Mouse (Mus musculus): ENCODE results near the gene Lztr1. TPM values are rescaled to one million over a fixed set of nuclear protein-coding genes. Genes with fewer than 3 reads are reported as not detected.
A peak's percentile ranks its signal among the peaks of the same experiment; 100 is the strongest.

Lztr1 gene
- polyA plus RNA-seq (2017; shearing (Covaris generic)) = 10 to 100 TPM; 41.0 to 47.1 TPM

DNA sequence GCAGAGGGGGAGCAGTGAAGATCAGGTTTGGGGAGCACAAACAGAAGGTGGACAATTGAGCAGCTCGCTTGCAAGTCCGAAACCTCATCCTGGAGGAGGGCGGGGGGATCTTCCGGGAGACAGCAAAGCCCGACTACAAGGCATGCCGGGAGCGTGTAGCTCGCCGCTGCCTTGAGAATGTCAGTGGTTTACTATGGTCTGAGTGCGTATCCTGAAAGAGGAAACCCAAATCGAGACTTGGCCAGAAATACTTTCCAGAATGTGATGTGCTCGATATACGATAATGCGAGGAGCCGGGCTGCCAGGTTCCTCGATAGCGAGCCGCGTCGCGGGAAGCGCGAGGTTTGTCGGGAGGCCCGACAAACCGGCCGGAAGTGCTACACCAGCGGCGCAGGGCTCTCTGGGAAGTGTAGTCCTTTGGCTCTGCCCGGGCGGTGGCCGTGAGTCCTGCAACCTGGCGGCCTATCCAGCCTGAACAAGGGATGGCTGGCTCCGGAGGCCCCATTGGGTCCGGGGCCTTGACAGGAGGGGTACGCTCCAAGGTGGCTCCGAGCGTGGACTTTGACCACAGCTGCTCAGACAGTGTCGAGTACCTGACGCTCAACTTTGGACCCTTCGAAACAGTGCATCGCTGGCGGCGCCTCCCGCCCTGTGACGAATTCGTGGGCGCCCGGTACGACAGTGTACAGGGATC is at the start of gene Lztr1:
Gene Lztr1 (plus strand): TSS at position 143 of the 694 bp plus-strand sequence.
- peak; percentile 98 for ATAC-seq

DNA sequence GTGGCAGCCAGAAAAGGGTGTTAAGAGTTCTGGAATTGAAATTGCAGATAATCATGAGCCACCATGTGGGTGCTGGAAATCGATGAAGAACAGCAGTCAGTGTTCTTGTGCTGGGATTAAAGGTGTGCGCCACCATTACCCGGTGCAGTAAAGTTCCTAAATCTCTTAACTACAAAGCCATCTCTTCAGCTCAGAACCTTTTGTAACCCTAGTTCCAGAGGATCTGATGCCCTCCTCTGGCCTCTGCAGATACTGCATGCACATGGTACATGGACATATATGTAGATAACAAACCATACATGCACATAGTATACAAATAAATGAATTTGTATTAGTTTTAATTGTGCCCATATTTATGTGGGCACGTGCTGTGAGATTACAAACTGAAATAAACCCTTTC is 48.2 kb upstream of the Lztr1 start:
- ATAC-seq = peak; percentile 53

DNA sequence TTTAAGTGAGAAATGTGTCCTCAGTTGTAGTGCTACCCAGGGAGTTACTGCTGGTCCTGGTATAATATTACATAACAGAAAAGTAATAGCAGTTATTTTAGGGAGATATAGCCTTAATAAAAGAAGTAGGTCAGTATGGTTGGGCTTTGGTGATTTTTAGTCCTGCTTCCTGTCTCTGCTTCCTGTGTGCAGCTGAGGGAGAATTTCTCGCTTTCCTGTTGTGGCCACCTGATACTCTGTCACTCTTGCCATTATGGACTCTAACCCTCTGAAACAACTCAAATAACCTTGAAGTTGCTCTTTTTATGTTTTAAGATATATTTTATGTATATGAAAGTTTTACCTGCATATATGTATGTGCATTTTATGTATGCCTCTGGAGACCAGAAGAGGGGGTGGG is 46.9 kb upstream of the Lztr1 start:
- peak; percentile 53 for ATAC-seq

DNA sequence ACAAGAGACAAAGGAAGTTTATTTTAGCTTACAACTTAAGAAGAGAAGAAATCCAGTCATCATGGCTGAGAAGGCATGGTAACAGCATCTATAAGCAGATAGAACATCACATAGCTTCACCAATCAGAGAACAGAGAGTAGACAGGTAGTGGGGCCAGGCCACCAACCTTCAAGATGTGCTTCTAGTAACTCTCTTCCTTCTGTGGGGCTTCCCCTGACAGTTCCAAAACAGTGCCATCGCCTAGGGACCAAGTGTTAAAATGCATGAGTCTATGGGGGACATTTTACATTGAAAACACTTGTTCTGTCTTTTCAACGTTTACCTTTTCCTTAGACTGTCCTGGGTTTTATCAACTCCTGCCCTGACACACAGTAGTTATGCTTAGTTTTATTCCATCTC is 45.3 kb upstream of the Lztr1 start:
- ATAC-seq = peak; percentile 66

DNA sequence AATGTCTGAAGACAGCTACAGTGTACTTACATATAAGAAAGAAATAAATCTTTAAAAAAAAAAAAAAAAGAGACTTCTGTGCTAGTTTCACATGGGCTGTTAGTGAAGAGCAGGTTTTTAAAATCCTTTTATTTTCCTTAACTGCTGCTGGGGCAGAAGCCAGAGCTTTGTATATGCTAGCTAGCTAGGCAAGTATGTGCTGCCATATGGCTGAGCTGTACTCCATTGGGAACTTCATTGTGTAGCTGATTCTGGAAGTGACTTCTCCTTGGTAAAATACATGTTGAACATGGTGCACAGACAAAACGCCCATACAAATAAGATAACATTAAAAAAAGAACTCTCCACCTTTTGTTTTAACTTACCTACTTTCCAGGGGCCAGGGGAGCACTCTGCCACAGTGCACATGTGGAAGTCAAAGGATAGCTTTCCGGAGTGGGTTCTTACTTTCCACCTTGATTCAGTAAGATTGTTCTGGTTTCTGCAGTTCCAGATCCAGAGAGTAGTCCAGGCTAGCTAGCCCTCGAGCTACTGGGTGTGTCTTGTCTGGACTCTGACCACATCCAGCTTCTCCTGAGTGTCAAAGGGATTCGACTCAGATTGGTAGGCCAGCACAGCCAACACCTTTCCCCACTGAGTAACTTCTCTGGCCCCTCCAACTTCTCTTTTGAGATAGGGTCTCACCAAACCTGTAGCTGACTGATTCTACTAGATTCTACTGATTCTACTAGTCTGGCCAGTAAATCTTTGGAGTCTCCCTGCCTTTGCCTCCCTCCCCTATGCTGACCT is 41.4 kb upstream of the Lztr1 start:
- ATAC-seq = no peak

DNA sequence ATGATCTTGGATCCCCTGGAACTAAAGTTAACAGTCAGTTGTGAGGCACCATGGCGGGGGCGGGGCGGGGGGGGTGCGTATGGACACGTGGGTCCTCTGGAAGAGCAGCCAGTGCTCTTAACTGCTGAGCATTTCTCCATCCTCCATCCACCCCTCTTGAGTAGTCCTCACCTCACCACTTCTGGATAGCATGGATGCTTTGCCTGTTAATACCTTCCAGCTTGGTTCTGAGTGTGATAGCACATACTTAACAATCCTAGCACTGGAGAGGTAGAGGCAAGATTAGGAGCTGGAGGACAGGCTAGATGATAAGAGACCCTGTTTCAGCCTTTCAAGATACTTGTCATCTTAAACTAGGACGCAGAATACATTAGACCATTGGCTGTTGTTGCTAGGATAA is 36.0 kb upstream of the Lztr1 start:
- ATAC-seq = no peak

DNA sequence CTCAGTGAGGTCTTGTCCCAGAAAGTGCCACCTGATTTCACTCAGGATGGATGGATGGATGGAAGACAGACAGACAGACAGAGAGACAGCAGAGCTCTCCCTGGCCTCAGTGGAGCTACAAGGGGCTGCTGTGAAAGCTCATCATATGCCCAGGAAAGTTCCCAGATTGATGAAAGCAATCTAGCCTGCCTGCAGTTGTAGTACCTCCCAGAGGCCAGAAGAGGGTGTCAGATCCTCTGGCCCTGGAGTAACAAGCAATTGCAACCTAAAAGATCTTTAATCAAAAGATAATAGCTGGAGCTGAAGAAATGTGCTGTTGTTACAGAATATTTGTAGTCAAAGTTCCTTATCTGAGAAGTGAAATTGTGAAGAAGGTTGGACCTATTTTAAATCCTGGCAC is 34.4 kb upstream of the Lztr1 start:
- no peak for ATAC-seq

DNA sequence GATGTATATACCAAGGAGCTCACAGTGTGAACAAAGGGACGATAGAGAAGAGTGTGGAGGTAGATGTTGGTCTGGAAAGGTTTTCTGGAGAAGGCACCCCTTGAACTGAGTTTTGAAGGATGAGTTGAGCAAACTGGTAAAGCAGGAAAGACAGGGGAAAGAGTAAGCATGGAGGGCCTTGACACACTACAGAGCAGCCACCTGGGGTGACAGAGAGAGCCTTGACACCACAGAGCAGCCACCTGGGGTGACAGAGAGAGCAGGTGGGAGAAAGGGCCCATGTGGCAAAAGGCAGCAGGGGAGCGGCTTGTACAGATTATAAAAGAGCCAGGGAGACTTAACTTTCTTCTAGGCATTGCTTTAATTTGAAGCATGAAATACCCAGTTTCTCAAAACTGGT is 33.7 kb upstream of the Lztr1 start:
- ATAC-seq = no peak

DNA sequence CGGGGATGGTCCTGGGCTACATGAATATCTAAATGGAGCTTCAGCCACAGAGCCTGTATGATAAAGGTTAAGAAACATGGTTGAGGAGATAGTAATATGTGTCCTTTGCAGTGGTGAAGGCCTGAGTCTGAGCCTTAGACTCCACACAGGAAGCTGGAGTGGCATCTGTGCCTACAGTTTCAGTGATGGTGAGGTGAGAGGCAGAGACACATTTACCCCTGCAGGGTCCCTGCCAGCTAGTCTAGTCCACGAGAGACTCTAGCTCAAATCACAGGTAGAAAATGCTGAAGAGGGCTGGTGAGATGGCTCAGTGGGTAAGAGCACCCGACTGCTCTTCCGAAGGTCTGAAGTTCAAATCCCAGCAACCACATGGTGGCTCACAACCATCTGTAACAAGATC is 33.2 kb upstream of the Lztr1 start:
- no peak for ATAC-seq

DNA sequence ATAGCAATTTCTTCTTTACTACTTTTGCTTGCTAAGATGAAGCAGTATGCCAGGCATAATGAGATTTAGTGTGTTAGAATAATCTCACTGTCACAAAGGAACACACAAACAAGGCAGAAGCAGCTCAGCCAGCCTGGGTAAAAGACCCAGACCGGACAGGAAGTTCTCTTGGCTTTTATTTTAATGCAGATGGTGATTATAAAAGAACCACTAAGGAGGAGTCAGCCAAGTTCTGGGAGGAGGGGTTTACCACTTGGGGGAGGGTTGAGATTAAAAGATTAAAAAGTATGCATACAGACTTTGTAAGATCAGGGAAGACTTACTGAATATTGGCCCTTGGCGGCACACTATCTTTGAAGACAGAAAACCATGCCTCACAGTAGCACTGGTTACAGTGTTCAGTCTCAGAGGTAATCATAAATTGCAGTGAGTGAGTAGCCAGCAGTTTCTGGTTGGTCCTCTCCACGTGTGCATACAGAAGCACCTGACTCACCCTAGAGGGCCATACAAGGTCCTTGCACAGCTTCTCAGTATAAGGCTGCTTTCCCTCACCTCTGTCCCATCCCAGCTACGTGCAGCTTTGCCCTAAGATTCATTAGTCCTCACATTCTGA is 30.1 kb upstream of the Lztr1 start:
- no peak for ATAC-seq

DNA sequence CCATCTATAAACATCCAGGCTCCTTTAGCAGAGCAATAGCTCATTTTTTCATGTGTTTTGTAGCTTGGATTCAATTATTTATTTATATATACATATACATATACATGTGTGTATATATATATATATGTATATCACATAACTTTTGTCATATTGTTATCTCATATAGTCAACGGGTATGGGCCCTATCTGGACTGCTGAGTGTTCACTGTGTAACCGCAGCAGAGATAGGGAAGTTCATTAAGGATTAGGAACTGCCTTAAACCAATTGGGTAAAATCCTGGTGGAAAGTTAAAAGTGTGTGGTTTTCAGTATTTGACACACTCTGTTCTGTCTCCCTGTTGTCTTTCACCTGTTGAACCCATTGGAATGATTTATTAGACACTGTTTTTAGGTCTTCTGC is 27.0 kb upstream of the Lztr1 start:
- no peak for ATAC-seq

DNA sequence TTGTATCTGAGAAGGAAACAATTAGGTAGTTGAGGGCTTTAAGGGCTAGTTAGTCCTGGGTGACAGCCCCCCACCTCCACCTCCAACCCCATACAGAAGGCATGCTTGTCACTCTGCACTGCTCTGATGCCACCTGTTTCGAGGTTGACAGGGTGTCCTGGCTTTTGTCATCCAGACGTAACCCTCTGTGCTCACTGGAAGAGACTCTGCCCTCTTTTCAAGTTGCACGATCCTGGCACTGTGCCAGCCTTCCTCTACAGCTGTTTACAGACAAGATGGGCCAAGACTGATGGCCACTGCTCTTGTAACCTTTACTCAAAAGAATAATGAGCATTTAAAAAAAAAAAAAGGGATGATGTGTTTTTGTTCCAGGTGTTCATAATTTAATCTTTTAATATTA is 22.0 kb upstream of the Lztr1 start:
- no peak for ATAC-seq

DNA sequence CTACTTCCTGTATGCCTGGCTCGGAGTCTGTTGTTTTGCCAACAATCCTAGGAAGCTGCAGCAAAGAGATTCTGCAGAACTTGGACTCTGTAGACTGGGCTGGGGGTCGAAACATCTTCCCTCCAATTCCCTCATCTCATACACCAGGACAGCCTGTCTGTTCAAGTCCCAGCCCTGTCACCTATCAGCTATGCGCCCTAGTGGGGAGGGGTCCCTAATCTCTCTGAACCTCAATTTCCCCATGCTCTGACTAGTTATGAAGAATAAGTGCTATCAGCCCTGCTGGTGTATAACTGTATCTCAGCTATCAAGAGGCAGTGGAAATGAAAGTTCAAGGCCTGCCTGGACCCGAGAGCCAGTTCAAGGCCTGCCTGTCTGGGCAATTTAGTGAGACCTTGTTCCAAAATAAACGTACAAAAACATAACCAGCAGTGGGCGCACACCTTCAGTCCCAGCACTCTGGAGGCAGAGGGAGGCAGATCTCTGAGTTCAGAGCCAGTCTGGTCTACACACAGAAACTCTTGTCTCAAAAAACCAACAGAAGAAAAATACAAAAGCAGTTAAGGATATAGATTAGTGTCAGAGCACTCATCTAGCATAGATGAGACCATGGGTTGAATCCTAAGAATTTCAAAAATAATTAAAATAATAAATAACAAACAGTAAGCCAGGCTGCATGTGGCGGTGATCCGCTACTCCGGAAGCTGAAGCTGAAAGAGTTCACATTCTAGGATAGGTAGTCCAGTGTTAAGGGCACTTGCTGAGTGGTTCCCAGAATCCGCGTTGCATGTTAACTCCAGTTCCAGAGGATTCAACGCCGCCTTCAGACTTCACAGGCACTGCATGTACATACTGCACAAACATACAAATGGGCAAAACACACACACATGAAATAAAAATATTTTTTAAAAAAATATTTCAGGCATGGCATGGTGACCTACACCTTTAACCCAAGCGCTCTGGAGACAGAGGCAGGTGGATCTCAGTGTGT is 19.7 kb upstream of the Lztr1 start:
- no peak for ATAC-seq

DNA sequence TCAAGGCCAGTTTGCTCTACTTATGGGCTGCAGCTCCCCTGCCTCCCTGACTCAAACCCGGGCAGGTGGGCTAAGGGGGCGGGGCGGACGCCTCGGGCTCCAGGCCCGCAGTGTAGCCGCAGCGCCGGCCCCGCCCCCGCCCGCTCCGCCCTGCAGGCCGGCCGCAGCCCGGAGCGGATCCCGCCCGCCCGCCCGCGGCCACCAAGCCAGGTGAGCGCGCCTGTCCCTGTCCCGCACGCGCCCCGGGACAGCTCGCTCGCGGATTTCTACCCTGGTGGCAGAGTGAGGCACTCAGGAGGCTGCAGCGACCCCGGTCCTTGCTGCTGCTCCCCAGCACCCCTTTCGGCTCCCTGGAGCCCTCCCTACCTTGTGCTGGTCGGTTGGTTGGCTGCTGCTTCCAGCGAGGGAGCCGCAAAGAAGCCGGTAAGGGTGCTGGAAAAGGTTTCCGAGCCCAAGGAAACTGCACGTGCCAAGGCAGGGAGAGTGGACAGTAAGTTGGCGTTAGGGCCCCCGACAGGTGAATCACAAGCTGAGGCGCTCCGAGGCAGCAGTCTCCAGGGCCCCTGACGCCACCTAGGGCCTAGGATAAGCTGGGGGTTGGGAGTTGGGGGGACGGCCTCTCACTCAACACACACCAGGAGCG is 18.9 kb upstream of the Lztr1 start, which contains the start of gene Aifm3:
Gene Aifm3 (plus strand): TSS at position 143 of the 643 bp plus-strand sequence.
- ATAC-seq = no peak

DNA sequence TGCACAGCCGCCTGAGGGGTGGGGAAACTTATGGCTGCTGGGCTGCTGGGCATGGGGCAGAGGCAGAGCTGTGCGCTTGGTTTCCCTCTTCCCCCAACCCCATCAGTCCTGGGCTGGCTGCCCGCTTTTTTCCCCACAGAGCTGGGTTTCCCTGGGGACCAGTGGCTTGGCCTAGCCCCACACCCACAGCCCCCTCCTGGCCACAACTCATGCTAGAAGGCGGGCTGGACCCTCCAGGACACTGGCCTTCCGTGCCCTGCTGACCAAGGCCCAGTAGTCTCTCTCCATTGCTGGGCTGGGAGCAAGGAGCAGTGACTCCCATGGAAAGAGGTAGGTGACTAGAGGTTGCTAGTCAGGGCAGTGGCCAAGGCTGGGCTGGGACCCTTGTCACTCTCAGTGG is 17.3 kb upstream of the Lztr1 start:
- no peak for ATAC-seq

DNA sequence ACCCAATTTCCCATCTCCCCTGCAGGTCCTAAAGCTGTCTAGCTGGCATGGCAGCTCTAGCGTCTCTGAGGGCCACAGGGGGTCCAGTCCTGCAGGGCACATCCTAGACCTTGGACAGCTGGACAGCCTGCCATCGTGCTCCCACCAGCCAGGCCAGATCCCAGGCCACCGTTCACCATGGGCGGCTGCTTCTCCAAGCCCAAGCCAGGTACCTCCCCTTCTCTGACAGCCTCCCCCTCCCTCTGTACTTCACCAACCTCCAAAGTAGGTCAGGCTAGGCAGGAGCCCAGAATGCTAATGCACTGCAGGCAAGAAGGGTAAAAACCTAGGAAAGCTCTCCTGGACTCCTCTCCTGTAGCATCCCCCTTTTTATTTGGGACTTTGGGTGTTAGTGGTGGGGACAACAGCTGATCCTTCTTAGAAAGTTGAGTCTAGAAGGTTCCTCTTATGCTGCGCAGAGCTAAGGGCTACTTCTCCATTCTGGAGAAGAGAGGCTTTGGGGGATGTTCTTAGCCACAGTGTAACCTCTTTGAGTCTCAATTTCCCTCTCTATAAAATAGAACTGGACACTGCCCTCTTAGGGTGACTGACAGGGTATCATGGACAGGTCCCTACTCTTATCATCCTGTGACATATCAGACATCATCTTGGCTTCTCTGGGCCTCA is 16.5 kb upstream of the Lztr1 start:
- ATAC-seq = no peak

DNA sequence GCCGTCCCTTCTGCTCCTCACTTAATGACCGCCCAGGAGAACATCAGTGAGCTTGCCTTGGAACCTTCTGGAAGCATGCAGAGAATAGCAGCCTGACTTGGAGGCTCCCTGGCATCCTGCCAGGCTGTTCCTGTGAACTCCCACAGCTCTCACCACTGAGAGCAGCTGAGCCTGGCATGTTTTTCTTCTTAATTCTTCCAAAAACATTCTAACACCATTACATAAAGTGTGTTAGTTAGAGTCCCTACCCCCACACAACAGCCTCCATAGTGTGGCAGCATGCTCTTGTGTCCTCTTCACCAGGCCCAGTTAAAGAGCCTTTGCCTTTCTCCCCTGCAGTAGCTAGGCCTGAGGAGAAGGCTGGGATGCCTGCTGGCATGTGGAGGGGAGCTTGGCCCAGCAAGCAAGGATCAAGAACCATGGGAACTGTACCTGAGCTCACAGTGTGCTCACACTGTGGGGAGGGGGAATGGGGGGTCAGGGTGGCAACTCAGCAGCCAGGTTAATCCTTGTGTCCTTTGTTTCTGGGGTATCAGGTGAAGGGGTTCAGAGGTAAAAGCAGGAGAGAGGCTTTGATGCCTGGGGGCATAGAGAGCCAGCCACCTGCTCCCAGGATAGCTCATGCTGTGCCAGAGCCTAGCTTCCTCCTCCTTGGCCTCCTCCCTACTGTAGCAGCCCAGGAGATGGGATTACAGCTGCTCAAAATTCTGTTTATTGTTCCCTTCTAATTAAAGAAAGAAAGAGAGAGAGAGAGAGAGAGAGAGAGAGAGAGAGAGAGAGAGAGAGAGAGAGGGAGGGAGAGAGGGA is 11.8 kb upstream of the Lztr1 start:
- ATAC-seq = no peak

DNA sequence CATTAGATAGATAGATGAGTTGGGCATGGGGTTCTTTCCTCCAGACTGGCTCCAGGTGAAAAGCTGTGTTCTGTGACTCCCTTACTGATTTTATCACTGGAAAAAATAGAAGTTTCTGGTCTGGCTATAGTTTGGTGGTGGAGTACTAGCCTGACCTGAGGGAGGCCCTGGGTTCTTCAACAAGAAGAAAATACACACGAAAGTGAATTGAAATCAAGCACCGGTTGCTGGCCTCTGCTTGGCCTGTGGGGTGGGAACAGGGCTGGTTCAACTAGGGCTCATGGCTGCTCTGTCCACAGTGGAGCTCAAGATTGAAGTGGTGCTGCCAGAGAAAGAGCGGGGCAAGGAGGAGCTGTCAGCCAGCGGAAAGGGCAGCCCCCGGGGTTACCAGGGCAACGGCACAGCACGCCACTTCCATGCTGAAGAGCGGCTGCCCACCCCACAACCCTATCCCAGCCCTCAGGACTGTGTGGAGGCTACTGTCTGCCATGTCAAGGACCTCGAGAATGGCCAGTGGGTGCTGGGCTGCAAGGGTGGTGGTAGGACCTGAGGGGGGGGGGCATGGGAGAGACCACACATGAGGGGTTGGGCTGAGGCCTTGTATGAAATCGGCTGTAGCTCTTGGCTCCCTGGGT is 9.1 kb upstream of the Lztr1 start:
- no peak for ATAC-seq

DNA sequence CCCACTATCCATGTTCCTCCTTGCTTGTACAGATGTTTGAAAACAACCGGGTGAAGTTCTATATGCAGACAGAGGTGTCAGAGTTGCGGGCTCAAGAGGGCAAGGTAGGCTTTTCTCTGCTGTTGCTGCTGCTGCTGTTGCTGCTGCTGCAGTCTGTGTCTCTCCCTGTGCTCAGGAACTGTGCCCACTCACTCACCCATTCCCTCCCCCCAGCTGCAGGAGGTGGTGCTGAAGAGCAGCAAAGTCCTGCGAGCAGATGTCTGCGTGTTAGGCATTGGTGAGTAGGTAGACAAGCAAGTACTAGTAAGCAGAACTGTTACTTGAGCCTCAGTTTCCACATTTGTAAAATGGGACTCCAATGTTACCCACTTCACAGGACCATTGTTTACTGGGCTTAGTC is 5.8 kb upstream of the Lztr1 start:
- ATAC-seq = no peak

DNA sequence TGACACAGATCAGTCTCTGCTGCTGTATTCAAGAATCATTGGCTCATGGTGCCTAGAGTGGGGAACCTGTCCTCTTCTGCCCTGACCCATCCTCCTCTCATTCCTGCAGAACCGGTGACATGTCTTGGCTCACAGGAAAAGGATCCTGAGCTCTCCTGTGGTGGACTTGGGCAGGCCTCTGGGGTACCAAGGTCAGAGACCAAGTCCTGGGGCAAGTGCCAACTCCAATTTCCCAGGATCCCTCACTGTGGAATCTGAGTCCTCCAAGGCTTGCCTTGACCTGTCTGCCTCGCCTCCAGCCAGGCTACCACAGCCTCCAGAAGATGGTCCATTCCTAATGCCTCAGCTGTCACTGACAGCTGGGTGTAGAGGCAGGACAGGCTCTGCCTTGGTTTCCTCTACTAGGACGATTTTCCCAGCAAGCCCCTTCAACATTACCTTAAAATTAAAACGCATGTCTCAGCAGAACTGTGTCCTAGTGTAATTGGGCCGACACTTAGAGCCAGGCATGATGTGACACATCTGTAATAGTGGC is 1.4 kb upstream of the Lztr1 start:
- ATAC-seq = no peak

Data from activated CD4-positive, CD25-positive, alpha-beta regulatory T cell, adult 4 months (primary cell).